Mouse (Mus musculus): ENCODE results near the gene Rgcc. TPM values are rescaled to one million over a fixed set of nuclear protein-coding genes. Genes with fewer than 3 reads are reported as not detected.

The Rgcc gene
- polyA plus RNA-seq, 1 experiment from 2014 or later = 14.8 TPM

GRCm38 (mm10) chr14:79285549-79285948, 15.9 kb downstream of the Rgcc start:
- WGBS = 94% methylated on average over 5 of the region's 5 CpGs
- Histone ChIP-seq H3K27ac (no peak overlapping the region), H3K27me3 (ENCODE audit: low read depth, poor library complexity, severe bottlenecking) (no peaks in the 10 kb centered on the region)

DNA sequence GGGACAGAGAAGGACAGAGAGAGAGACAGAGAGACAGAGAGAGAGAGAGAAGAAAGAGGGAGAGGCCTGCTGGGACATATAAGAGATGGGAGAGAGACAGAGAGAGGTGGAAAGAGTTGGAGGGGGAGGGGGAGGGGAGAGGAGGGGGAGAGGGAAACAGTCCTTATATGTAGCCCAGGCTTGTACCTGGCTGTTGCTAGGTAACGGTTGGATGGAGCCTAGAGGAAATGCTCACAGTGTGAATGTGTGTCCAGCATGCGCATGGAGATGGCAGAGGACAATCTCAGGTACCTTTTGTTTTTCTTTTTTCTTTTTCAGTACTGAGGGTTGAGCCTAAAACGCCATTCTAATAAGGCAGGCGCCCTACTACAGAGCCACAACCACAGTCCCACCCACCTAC, 16.8 kb downstream of the Rgcc start:
- WGBS = 90% methylated on average over 4 of the region's 4 CpGs
- Histone ChIP-seq H3K9me3 (replicated peaks) (no peaks in the 10 kb centered on the region), H3K27me3 (ENCODE audit: low read depth, poor library complexity, severe bottlenecking) (no peaks in the 10 kb centered on the region), H3K4me1 (peaks cover 12% of the 10 kb centered on the region), H3K4me3 (no peak overlapping the region), H3K27ac (no peak overlapping the region), H3K36me3 (no peaks in the 10 kb centered on the region)
- no peak for DNase-seq (ENCODE audit: low spot score)

More at GRCm38 (mm10) chr14:79285549-79285948, 15.9 kb downstream of the Rgcc start:
- DNase-seq (ENCODE audit: low spot score) = no peak
- Histone ChIP-seq H3K4me1 (peaks cover 21% of the 10 kb centered on the region), H3K9me3 (replicated peaks) (no peaks in the 10 kb centered on the region), H3K4me3 (no peak overlapping the region), H3K36me3 (no peaks in the 10 kb centered on the region)

DNA sequence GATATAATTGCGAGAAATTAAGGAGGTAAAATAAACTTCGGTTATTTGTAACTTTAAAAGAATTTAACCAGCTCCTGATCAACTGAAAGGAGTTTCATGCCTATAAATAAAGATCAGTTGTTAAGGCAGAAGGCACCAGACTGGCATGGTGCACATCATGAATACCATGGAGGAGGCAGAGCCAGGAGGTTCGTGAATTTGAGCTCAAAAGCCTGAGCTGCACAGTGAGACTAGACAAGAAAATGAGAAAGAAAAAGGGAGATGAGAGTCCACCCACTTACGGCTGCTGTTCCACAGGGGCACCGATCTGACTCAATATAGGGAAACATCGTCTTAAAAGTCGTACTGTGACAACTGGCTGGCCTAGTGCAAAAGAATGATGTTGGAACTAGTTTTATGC, 17.5 kb downstream of the Rgcc start:
- Histone ChIP-seq H3K27ac (no peak overlapping the region), H3K4me1 (peaks cover 5% of the 10 kb centered on the region), H3K36me3 (no peaks in the 10 kb centered on the region), H3K4me3 (no peak overlapping the region), H3K9me3 (replicated peaks) (no peaks in the 10 kb centered on the region), H3K27me3 (ENCODE audit: low read depth, poor library complexity, severe bottlenecking) (no peaks in the 10 kb centered on the region)
- no peak for DNase-seq (ENCODE audit: low spot score)
- WGBS = 94% methylated on average over 7 of the region's 7 CpGs

DNA sequence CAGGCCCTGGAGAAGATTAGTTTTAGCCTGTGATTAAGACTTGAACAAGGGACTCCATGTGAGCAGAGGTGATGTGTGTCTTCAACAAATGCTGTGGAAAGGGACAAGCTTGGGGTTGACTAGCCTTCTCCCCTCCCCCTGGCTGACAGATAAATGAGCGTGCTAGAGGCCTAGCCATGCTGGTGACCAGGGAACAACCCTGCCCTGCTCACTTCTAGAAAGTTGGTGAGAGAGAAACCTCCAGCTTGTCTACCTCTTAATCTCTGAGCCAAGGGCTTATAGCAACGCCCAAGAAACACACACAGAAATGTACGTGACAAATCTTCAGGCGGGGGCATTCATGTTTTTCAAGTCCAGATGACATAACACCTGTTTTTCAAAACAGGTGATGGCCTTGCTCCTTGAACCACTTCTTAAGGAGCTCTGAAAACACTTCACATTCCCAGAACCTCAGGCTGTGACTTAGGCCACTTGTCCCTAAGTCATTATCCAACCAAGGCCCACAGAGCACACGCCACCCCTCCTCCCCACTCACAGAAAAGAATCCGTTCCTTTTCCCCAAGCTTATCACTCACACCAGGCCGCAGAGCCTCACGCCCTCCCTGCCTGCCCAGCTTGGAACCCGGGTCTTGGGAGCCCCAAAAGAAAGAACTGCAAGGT, 19.4 kb downstream of the Rgcc start:
- no peak for DNase-seq (ENCODE audit: low spot score)
- Histone ChIP-seq H3K27me3 (ENCODE audit: low read depth, poor library complexity, severe bottlenecking) (no peaks in the 10 kb centered on the region), H3K36me3 (no peaks in the 10 kb centered on the region), H3K4me3 (no peak overlapping the region), H3K27ac (no peak overlapping the region), H3K9me3 (replicated peaks) (no peaks in the 10 kb centered on the region), H3K4me1 (0 out of 2 replicates have a peak, but pooled peaks cover 2% of the 10 kb centered on the region)
- WGBS = 90% methylated on average over 9 of the region's 9 CpGs

GRCm38 (mm10) chr14:79280456-79280855, 21.0 kb downstream of the Rgcc start:
- DNase-seq (ENCODE audit: low spot score) = no peak
- Histone ChIP-seq H3K9me3 (replicated peaks) (no peaks in the 10 kb centered on the region), H3K27ac (no peak overlapping the region), H3K4me1 (peaks cover 14% of the 10 kb centered on the region), H3K36me3 (no peaks in the 10 kb centered on the region), H3K27me3 (ENCODE audit: low read depth, poor library complexity, severe bottlenecking) (no peaks in the 10 kb centered on the region), H3K4me3 (no peak overlapping the region)
- WGBS = 91% methylated on average over 9 of the region's 9 CpGs

GRCm38 (mm10) chr14:79279494-79279893, 22.0 kb downstream of the Rgcc start:
- H3K9me3 ChIP-seq (replicated peaks) = no peaks in the 10 kb centered on the region
- no peak for DNase-seq (ENCODE audit: low spot score)
- no peak overlapping the region for H3K4me3 ChIP-seq
- no peak overlapping the region for H3K27ac ChIP-seq
- peaks cover 17% of the 10 kb centered on the region for H3K4me1 ChIP-seq
- no peaks in the 10 kb centered on the region for H3K27me3 ChIP-seq (ENCODE audit: low read depth, poor library complexity, severe bottlenecking)
- no peaks in the 10 kb centered on the region for H3K36me3 ChIP-seq
- WGBS = 54% methylated on average over 1 of the region's 1 CpGs

DNA sequence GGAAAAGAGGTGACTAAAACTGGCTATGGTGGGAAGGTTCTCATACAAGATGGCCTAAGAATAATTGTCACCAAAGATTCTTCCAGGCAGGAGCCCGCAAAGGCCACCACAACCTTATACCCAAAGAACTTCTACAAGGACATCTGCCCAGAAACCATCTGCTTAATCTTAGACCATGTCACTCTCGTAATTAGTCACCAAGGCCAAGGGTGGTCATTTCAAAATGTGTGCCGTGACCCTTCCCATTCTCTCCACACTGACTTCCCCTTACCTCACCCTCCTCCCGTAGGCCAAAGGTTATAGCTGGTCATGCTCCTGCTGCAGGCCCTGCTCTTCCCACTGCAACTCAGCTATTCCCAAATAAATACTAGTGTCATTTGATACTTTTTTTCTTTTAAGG, 22.5 kb downstream of the Rgcc start:
- H3K36me3 ChIP-seq = no peaks in the 10 kb centered on the region
- no peaks in the 10 kb centered on the region for H3K27me3 ChIP-seq (ENCODE audit: low read depth, poor library complexity, severe bottlenecking)
- DNase-seq (ENCODE audit: low spot score) = no peak
- 72% methylated on average over 4 of the region's 4 CpGs for WGBS
- no peaks in the 10 kb centered on the region for H3K9me3 ChIP-seq (replicated peaks)
- no peak overlapping the region for H3K4me3 ChIP-seq
- H3K27ac ChIP-seq = no peak overlapping the region
- H3K4me1 ChIP-seq = peaks cover 21% of the 10 kb centered on the region

DNA sequence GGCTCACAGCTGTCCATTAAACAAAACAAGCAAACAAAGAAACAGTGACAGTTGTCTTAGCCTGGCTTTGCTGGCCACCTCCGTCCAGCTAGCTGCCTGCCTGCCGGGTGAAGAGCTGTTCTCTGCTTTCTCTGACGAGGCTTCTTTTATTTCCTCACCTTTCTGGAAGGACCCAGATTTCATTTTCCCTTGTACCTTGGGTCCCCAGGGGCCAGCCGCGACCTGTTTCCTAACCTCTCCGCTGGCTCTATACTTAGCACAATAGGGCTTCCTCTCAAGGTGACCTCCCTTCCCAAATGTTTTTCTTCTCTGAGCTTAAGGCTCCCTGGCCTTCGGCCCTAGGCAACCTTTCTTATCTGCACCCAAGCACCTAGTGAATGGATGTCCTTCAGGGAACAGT, 23.5 kb downstream of the Rgcc start:
- 63% methylated on average over 7 of the region's 7 CpGs for WGBS
- Histone ChIP-seq H3K36me3 (no peaks in the 10 kb centered on the region), H3K4me1 (peaks cover 31% of the 10 kb centered on the region), H3K27ac (no peak overlapping the region), H3K27me3 (ENCODE audit: low read depth, poor library complexity, severe bottlenecking) (no peaks in the 10 kb centered on the region), H3K9me3 (replicated peaks) (no peaks in the 10 kb centered on the region), H3K4me3 (no peak overlapping the region)
- DNase-seq (ENCODE audit: low spot score) = no peak

GRCm38 (mm10) chr14:79275870-79276395, 25.5 kb downstream of the Rgcc start:
- no peaks in the 10 kb centered on the region for H3K27me3 ChIP-seq (ENCODE audit: low read depth, poor library complexity, severe bottlenecking)
- 0 out of 2 replicates have a peak overlapping the region, but pooled peaks have one; percentile 30 for H3K27ac ChIP-seq
- 82% methylated on average over 8 of the region's 8 CpGs for WGBS
- no peak overlapping the region for H3K4me3 ChIP-seq
- no peak for DNase-seq (ENCODE audit: low spot score)
- no peaks in the 10 kb centered on the region for H3K36me3 ChIP-seq
- H3K4me1 ChIP-seq = peaks cover 32% of the 10 kb centered on the region
- no peaks in the 10 kb centered on the region for H3K9me3 ChIP-seq (replicated peaks)

DNA sequence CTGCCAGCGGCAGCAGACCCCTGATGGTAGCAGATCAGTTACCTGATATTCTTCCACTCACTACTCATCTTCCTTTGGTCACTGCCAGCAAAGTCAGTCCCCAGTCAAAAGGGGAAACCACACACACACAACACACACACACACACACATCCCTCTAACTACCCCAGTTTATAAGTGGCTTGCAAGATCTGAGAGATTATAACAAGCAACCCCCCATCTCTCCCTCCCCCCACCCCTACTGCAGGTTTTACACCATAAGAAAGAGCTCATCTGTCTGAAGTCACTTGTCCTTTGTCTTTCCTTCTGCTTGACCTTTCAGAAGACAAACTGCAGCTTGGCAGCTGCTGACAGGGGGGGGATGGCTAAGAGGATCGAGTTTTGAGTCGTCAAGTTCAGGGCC, 26.0 kb downstream of the Rgcc start:
- no peak for DNase-seq (ENCODE audit: low spot score)
- H3K36me3 ChIP-seq = no peaks in the 10 kb centered on the region
- WGBS = 69% methylated on average over 3 of the region's 3 CpGs
- H3K27ac ChIP-seq = no peak overlapping the region
- H3K4me1 ChIP-seq = peaks cover 32% of the 10 kb centered on the region
- H3K9me3 ChIP-seq (replicated peaks) = no peaks in the 10 kb centered on the region
- no peak overlapping the region for H3K4me3 ChIP-seq
- no peaks in the 10 kb centered on the region for H3K27me3 ChIP-seq (ENCODE audit: low read depth, poor library complexity, severe bottlenecking)

GRCm38 (mm10) chr14:79273697-79274477, 27.6 kb downstream of the Rgcc start:
- Histone ChIP-seq H3K9me3 (replicated peaks) (no peaks in the 10 kb centered on the region), H3K36me3 (no peaks in the 10 kb centered on the region), H3K4me3 (no peak overlapping the region), H3K4me1 (peaks cover 32% of the 10 kb centered on the region), H3K27ac (no peak overlapping the region), H3K27me3 (ENCODE audit: low read depth, poor library complexity, severe bottlenecking) (no peaks in the 10 kb centered on the region)
- DNase-seq (ENCODE audit: low spot score) = no peak
- 75% methylated on average over 15 of the region's 15 CpGs for WGBS

DNA sequence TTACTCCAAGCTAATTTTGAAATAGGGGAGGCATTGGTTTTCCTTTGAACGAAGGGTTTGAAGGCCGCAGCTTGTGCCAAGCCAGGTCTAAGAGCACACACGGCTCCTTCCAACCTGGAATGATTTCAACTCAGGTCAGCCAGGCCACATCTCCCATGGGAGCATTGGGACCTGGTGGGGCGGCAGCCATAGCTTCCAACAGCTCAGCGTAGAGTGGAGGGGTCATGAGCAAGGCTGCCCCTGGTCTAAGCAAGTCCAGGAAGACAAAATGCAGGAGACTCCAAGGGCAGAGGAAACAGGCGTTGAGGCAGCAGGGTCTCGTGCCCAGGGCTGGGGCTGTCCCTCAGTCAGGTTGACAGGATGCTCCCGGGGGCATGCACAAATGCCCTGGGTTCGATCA, 28.5 kb downstream of the Rgcc start:
- Histone ChIP-seq H3K4me1 (peaks cover 31% of the 10 kb centered on the region), H3K27ac (no peak overlapping the region), H3K27me3 (ENCODE audit: low read depth, poor library complexity, severe bottlenecking) (no peaks in the 10 kb centered on the region), H3K36me3 (no peaks in the 10 kb centered on the region), H3K4me3 (no peak overlapping the region), H3K9me3 (replicated peaks) (no peaks in the 10 kb centered on the region)
- WGBS = 90% methylated on average over 9 of the region's 9 CpGs
- no peak for DNase-seq (ENCODE audit: low spot score)

- no peak for DNase-seq (ENCODE audit: low spot score)
- 89% methylated on average over 3 of the region's 3 CpGs for WGBS
- Histone ChIP-seq H3K4me1 (peaks cover 30% of the 10 kb centered on the region), H3K9me3 (replicated peaks) (no peaks in the 10 kb centered on the region), H3K27ac (no peak overlapping the region), H3K27me3 (ENCODE audit: low read depth, poor library complexity, severe bottlenecking) (no peaks in the 10 kb centered on the region), H3K4me3 (no peak overlapping the region), H3K36me3 (no peaks in the 10 kb centered on the region)
Measured at GRCm38 (mm10) chr14:79272188-79272694, 29.2 kb downstream of the Rgcc start.

Data from limb, embryonic 10.5 days (tissue).